Mouse (Mus musculus) limb, embryonic 12.5 days (tissue): ENCODE measurements at regions not wholly inside any gene's neighbourhood (a gene's known extent, or its start where the extent isn't known, plus 50 kb on each side); places are given as distances from the start of the nearest gene placed in this dataset.

Source experiments
- ATAC-seq: fragments of 200-750 bp; cut with Nextera tagmentation; 2 replicates; pipeline ENCODE4 v1.8.0; 2017; ENCODE audit warnings: low read depth, moderate TSS enrichment; ENCODE audit not compliant: insufficient number of reproducible peaks, insufficient read depth, low FRiP score, low TSS enrichment
- H3K27ac ChIP-seq: fragments of 300-500 bp; sonication (generic); 2 replicates; pipeline ENCODE4 v1.5.1; 2016; ENCODE audit warnings: mild to moderate bottlenecking, moderate library complexity
- H3K27me3 ChIP-seq: fragments of 300-500 bp; sonication (generic); 2 replicates; pipeline ENCODE4 v1.6.1; 2016; ENCODE audit warnings: mild to moderate bottlenecking, moderate library complexity
- H3K36me3 ChIP-seq: fragments of 300-500 bp; sonication (generic); 2 replicates; pipeline ENCODE4 v1.6.1; 2016; ENCODE audit warnings: mild to moderate bottlenecking, moderate library complexity
- H3K4me1 ChIP-seq: fragments of 300-500 bp; sonication (generic); replicated peaks from 2 replicates; pipeline ENCODE4 v1.6.1; 2016
- H3K4me2 ChIP-seq: fragments of 300-500 bp; sonication (generic); 2 replicates; pipeline ENCODE4 v1.6.1; 2016; ENCODE audit warnings: mild to moderate bottlenecking, moderate library complexity
- H3K4me3 ChIP-seq: fragments of 300-500 bp; sonication (generic); replicated peaks from 2 replicates; pipeline ENCODE4 v1.5.1; 2016; ENCODE audit warnings: mild to moderate bottlenecking
- H3K9ac ChIP-seq: fragments of 300-500 bp; sonication (generic); replicated peaks from 2 replicates; pipeline ENCODE4 v1.6.1; 2016; ENCODE audit warnings: mild to moderate bottlenecking, moderate library complexity
- H3K9me3 ChIP-seq: fragments of 300-500 bp; sonication (generic); 2 replicates; pipeline ENCODE4 v1.6.1; 2016; ENCODE audit warnings: mild to moderate bottlenecking, moderate library complexity
- WGBS: fragments of 180-500 bp; shearing (Covaris S2); methylation state at CpG from one replicate; pipeline ENCODE4 v1.1.7; 2016; 5-methylcytosine and 5-hydroxymethylcytosine counted together

GRCm38 (mm10) chr1:42256911-42257595 lies 438.5 kb upstream of the Pou3f3 start:
- Histone ChIP-seq H3K9me3 (no peaks in the 10 kb centered on the region), H3K4me1 (peaks cover 27% of the 10 kb centered on the region), H3K36me3 (no peaks in the 10 kb centered on the region), H3K4me3 (no peak overlapping the region), H3K4me2 (no peak overlapping the region), H3K27me3 (no peaks in the 10 kb centered on the region), H3K9ac (no peak overlapping the region), H3K27ac (no peak overlapping the region)
- ATAC-seq = no peak
- 73% methylated on average over 10 of the region's 10 CpGs for WGBS

- Histone ChIP-seq H3K4me3 (no peak overlapping the region), H3K9me3 (no peaks in the 10 kb centered on the region), H3K9ac (no peak overlapping the region), H3K27ac (no peak overlapping the region), H3K4me1 (peaks cover 27% of the 10 kb centered on the region), H3K4me2 (no peak overlapping the region), H3K36me3 (no peaks in the 10 kb centered on the region), H3K27me3 (no peaks in the 10 kb centered on the region)
- 58% methylated on average over 19 of the region's 19 CpGs for WGBS
- peak; percentile 52; the same call in 1 of the 2 replicates for ATAC-seq
Measured at GRCm38 (mm10) chr1:42257801-42258593, 437.6 kb upstream of the Pou3f3 start.

DNA sequence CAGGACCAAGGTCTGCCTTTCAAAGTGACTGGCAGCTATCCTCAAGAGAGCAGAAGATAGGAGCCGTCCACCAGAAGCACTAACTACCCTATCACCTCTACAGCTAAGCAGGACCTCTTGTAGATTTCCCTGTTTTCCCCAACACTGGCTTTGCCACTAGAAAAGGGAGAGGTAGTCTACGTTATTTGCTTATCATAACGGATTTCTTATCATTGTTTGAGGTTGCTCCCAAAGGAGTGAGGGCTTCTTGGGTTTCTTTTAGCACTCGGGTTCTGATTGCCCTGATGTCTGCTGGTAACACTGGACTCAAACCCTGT lies 437.0 kb upstream of the Pou3f3 start:
- no peak overlapping the region for H3K4me2 ChIP-seq
- H3K36me3 ChIP-seq = no peaks in the 10 kb centered on the region
- peaks cover 27% of the 10 kb centered on the region for H3K4me1 ChIP-seq
- WGBS = 69% methylated on average over 4 of the region's 4 CpGs
- H3K27me3 ChIP-seq = no peaks in the 10 kb centered on the region
- no peak overlapping the region for H3K27ac ChIP-seq
- no peaks in the 10 kb centered on the region for H3K9me3 ChIP-seq
- ATAC-seq = no peak
- H3K9ac ChIP-seq = no peak overlapping the region
- H3K4me3 ChIP-seq = no peak overlapping the region

GRCm38 (mm10) chr1:42259216-42259977 lies 436.2 kb upstream of the Pou3f3 start:
- 30% methylated on average over 13 of the region's 13 CpGs for WGBS
- no peak for ATAC-seq
- no peaks in the 10 kb centered on the region for H3K9me3 ChIP-seq
- no peaks in the 10 kb centered on the region for H3K36me3 ChIP-seq
- peaks cover 27% of the 10 kb centered on the region for H3K4me1 ChIP-seq
- H3K9ac ChIP-seq = no peak overlapping the region
- H3K4me2 ChIP-seq = no peak overlapping the region; the same call in 1 of the 2 replicates
- no peak overlapping the region for H3K4me3 ChIP-seq
- no peak overlapping the region for H3K27ac ChIP-seq
- H3K27me3 ChIP-seq = no peaks in the 10 kb centered on the region

DNA sequence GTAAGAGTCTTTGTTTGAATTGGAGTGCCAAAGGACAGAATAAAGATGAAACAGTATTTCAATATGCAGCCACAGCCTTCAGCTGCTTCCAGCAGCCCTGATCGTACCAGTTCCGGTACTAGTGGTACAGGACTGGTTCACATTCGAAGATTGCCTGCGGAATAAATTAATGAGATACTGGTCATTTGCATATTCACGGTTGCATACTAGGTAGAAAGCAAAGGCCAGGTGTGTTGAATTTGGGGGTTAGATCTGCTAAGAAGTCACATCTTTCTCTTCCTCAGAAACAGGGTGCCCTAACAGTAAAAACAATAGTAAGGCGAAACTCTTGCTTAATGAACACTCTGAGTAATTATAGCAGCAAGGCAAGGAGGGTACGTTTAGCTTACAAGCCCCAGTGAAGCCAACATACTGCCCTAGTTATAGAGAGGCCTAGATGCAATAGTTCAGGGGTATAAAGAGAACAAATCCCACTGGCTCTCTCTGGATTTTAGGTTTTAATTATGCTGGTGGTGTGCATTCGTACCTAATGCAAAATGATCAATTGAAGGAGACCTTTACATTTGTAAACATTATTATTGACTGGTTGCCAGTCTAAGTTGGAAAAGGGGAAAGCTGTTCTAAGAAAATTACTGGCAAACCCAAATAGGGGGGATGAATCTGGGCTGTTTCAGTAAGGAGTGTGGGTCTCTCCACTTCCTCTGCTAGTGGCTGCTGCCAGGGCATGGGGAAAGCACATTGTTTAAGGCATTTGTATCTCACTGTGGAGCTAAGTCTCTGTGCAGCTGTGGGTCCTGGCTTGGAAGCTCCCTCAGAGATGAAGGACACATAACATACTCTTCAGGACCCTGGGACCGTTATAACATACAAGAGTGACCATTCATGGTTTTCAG lies 435.3 kb upstream of the Pou3f3 start:
- Histone ChIP-seq H3K4me3 (no peak overlapping the region), H3K9ac (no peak overlapping the region), H3K4me2 (no peak overlapping the region; the same call in 1 of the 2 replicates), H3K36me3 (no peaks in the 10 kb centered on the region), H3K27ac (no peak overlapping the region), H3K4me1 (peaks cover 27% of the 10 kb centered on the region), H3K27me3 (no peaks in the 10 kb centered on the region), H3K9me3 (no peaks in the 10 kb centered on the region)
- ATAC-seq = no peak
- 60% methylated on average over 9 of the region's 9 CpGs for WGBS

GRCm38 (mm10) chr1:42261031-42261430 lies 434.5 kb upstream of the Pou3f3 start:
- 60% methylated on average over 3 of the region's 3 CpGs for WGBS
- Histone ChIP-seq H3K27me3 (no peaks in the 10 kb centered on the region), H3K4me1 (peaks cover 27% of the 10 kb centered on the region), H3K9me3 (no peaks in the 10 kb centered on the region), H3K27ac (no peak overlapping the region), H3K9ac (no peak overlapping the region), H3K4me3 (no peak overlapping the region), H3K36me3 (no peaks in the 10 kb centered on the region), H3K4me2 (no peak overlapping the region)
- no peak for ATAC-seq

GRCm38 (mm10) chr1:42261800-42262199 lies 433.8 kb upstream of the Pou3f3 start:
- H3K4me1 ChIP-seq = peaks cover 27% of the 10 kb centered on the region
- peak overlapping the region; percentile 54 for H3K4me2 ChIP-seq
- peak overlapping the region; percentile 21 for H3K4me3 ChIP-seq
- no peaks in the 10 kb centered on the region for H3K9me3 ChIP-seq
- no peak overlapping the region for H3K27ac ChIP-seq
- no peak for ATAC-seq
- no peaks in the 10 kb centered on the region for H3K27me3 ChIP-seq
- H3K9ac ChIP-seq = 0 out of 2 replicates have a peak overlapping the region, but pooled peaks have one; percentile 31
- no peaks in the 10 kb centered on the region for H3K36me3 ChIP-seq
- 6% methylated on average over 13 of the region's 13 CpGs for WGBS

GRCm38 (mm10) chr1:42262606-42263005 lies 433.0 kb upstream of the Pou3f3 start:
- H3K36me3 ChIP-seq = no peaks in the 10 kb centered on the region
- no peak overlapping the region for H3K4me2 ChIP-seq
- no peak overlapping the region for H3K4me3 ChIP-seq
- ATAC-seq = no peak
- H3K27ac ChIP-seq = no peak overlapping the region
- H3K9ac ChIP-seq = no peak overlapping the region
- H3K9me3 ChIP-seq = no peaks in the 10 kb centered on the region
- WGBS = 76% methylated on average over 5 of the region's 5 CpGs
- H3K27me3 ChIP-seq = no peaks in the 10 kb centered on the region
- peaks cover 22% of the 10 kb centered on the region for H3K4me1 ChIP-seq

- no peak for ATAC-seq
- Histone ChIP-seq H3K4me2 (no peak overlapping the region), H3K9ac (no peak overlapping the region), H3K4me1 (no peaks in the 10 kb centered on the region), H3K4me3 (no peak overlapping the region), H3K27ac (no peak overlapping the region), H3K27me3 (no peaks in the 10 kb centered on the region), H3K36me3 (no peaks in the 10 kb centered on the region), H3K9me3 (no peaks in the 10 kb centered on the region)
- 53% methylated on average over 8 of the region's 8 CpGs for WGBS
Measured at GRCm38 (mm10) chr1:42277130-42277529, 418.4 kb upstream of the Pou3f3 start.

GRCm38 (mm10) chr1:42295841-42296240 lies 399.7 kb upstream of the Pou3f3 start:
- Histone ChIP-seq H3K9me3 (no peaks in the 10 kb centered on the region), H3K36me3 (no peaks in the 10 kb centered on the region), H3K27ac (no peak overlapping the region), H3K4me3 (no peak overlapping the region), H3K27me3 (no peaks in the 10 kb centered on the region), H3K4me2 (no peak overlapping the region), H3K4me1 (no peaks in the 10 kb centered on the region), H3K9ac (no peak overlapping the region)
- 77% methylated on average over 10 of the region's 10 CpGs for WGBS
- no peak for ATAC-seq
